ENCODE assay signal across 27 mouse cellular contexts in the genomic region with DNA sequence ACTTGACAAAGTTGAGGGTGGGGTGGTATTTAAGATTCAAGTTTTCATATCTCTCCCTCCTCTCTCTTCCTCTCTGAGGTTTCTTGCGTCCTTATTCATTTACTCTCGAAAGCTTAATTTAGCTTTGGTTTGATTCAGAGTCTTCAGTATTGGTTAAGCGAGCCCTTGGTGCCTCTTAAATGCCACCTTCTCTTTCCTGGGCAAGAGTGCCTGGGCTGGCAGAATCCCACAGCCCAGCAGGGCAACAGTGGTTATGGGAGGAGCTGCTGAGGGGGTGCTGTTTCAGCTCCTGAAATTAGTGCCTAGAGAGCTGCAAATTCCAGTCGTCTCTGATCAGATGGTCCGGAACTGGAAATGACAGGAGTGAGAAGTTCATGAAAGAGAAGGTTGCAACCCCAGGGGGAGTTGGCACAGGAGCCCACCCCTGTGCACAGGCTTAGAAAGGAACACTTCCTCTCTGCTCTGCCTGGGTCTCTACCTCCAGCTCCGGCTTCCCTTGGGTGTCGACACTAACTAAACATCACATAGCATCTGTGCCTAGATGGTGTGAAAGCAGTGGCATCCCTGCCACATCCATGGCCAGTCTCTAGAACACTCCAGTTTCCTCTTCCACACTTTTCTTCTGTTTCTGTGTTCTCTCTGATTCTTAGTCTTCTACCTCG.
A peak's percentile ranks its signal among the peaks of the same experiment; 100 is the strongest.
DNase-seq lines count a peak whose midpoint lies in the region; ATAC-seq lines count a peak whose summit lies in the region.
"Had no signal": no experiment of that assay in that cellular context is flagged by ENCODE, and none has a peak within 500 bp of the region (broad histone marks: within the 10 kb centered on the region; RNA-seq: fewer than 3 reads in every experiment).

No protein-coding gene starts in this region.

- H3K4me1 ChIP-seq in embryonic facial prominence, embryonic 14.5 days (ENCODE audit: control insufficient read depth, insufficient read depth, low read length): peaks cover 4% of the 10 kb centered on the region; the same call in 1 of the 2 replicates
- H3K4me1 ChIP-seq in embryonic facial prominence, embryonic 10.5 days: no peaks in the 10 kb centered on the region
- H3K4me1 ChIP-seq: embryonic facial prominence, embryonic 15.5 days; heart, embryonic 12.5 days; heart, embryonic 15.5 days; hindbrain, embryonic 12.5 days; hindbrain, embryonic 15.5 days had no signal

- H3K9ac ChIP-seq in embryonic facial prominence, embryonic 14.5 days (ENCODE audit: low read depth, low read length): no peak overlapping the region
- H3K9ac ChIP-seq: embryonic facial prominence, embryonic 15.5 days; forebrain, postnatal 0 days; heart, embryonic 12.5 days; heart, embryonic 15.5 days; hindbrain, embryonic 12.5 days; hindbrain, embryonic 15.5 days had no signal

- no peak overlapping the region for H3K4me2 ChIP-seq in embryonic facial prominence, embryonic 14.5 days (ENCODE audit: low read depth, low read length)
- H3K4me2 ChIP-seq: embryonic facial prominence, embryonic 15.5 days; heart, embryonic 12.5 days; heart, embryonic 15.5 days; hindbrain, embryonic 12.5 days; hindbrain, embryonic 15.5 days had no signal

- H3K27me3 ChIP-seq in embryonic facial prominence, embryonic 14.5 days (replicated peaks; ENCODE audit: control insufficient read depth, insufficient read depth, low read length): no peaks in the 10 kb centered on the region
- no peaks in the 10 kb centered on the region for H3K27me3 ChIP-seq in embryonic facial prominence, embryonic 10.5 days (replicated peaks; ENCODE audit: low read depth, poor library complexity, severe bottlenecking)
- H3K27me3 ChIP-seq: embryonic facial prominence, embryonic 15.5 days; heart, embryonic 12.5 days; heart, embryonic 15.5 days; hindbrain, embryonic 12.5 days; hindbrain, embryonic 15.5 days had no signal

- no peak overlapping the region for H3K4me3 ChIP-seq in embryonic facial prominence, embryonic 14.5 days (ENCODE audit: low read depth, low read length)
- H3K4me3 ChIP-seq in embryonic facial prominence, embryonic 10.5 days: no peak overlapping the region
- H3K4me3 ChIP-seq: embryonic facial prominence, embryonic 15.5 days; gastrocnemius, adult 2 months; heart, embryonic 12.5 days; heart, embryonic 15.5 days; hindbrain, embryonic 12.5 days; hindbrain, embryonic 15.5 days had no signal

- ATAC-seq in embryonic facial prominence, embryonic 14.5 days (ENCODE audit: low read depth): no peak
- ATAC-seq in common myeloid progenitor, adult 5-6 weeks (replicated peaks; ENCODE audit: low read depth, poor library complexity, severe bottlenecking): peak; percentile 78
- ATAC-seq in megakaryocyte, adult 5-6 weeks (ENCODE audit: poor library complexity, severe bottlenecking): peak; percentile 69
- ATAC-seq: CD4-positive, CD25-positive, alpha-beta regulatory T cell, adult 4 months; forebrain, embryonic 14.5 days; forebrain, postnatal 0 days; intestine, postnatal 0 days had no signal

- H3K9me3 ChIP-seq in embryonic facial prominence, embryonic 14.5 days (ENCODE audit: control insufficient read depth, low read length): no peaks in the 10 kb centered on the region
- no peaks in the 10 kb centered on the region for H3K9me3 ChIP-seq in embryonic facial prominence, embryonic 10.5 days
- H3K9me3 ChIP-seq: embryonic facial prominence, embryonic 15.5 days; heart, embryonic 12.5 days; heart, embryonic 15.5 days; hindbrain, embryonic 12.5 days; hindbrain, embryonic 15.5 days had no signal

- H3K27ac ChIP-seq in embryonic facial prominence, embryonic 14.5 days (replicated peaks; ENCODE audit: low read depth, low read length): no peak overlapping the region
- H3K27ac ChIP-seq in embryonic facial prominence, embryonic 10.5 days (replicated peaks): no peak overlapping the region
- H3K27ac ChIP-seq: embryonic facial prominence, embryonic 15.5 days; gastrocnemius, adult 2 months; heart, embryonic 15.5 days; hindbrain, embryonic 12.5 days; hindbrain, embryonic 15.5 days had no signal

- intact Hi-C loops in heart, postnatal 25 days (cut with DNase I): no loop called here

- WGBS in embryonic facial prominence, embryonic 14.5 days: 77% methylated on average over 8 of the region's 8 CpGs
- 85% methylated on average over 8 of the region's 8 CpGs for WGBS in embryonic facial prominence, embryonic 10.5 days

- H3K36me3 ChIP-seq in embryonic facial prominence, embryonic 14.5 days (ENCODE audit: control insufficient read depth, insufficient read depth, low read length): no peaks in the 10 kb centered on the region
- H3K36me3 ChIP-seq in embryonic facial prominence, embryonic 10.5 days (replicated peaks): no peaks in the 10 kb centered on the region
- H3K36me3 ChIP-seq: embryonic facial prominence, embryonic 15.5 days; heart, embryonic 12.5 days; heart, embryonic 15.5 days; hindbrain, embryonic 12.5 days; hindbrain, embryonic 15.5 days had no signal

- peak; percentile 17 to 43 for DNase-seq in cerebellum, postnatal 14 days
- no peak for DNase-seq in cerebellum, adult 9-10 months
- peak; percentile 29 for DNase-seq in embryonic facial prominence, embryonic 14.5 days (ENCODE audit: low spot score)
- DNase-seq in embryonic facial prominence, embryonic 10.5 days (ENCODE audit: low spot score): no peak
- no peak for DNase-seq in heart, postnatal 25 days (ENCODE audit: low spot score)
- DNase-seq in adrenal gland, adult 8-10 months: no peak
- DNase-seq: adrenal gland, adult 2 months; adrenal gland, postnatal 25 days; cerebellum, adult 18-20 months; embryo, embryonic 11 days; forebrain, postnatal 0 days; gastrocnemius, adult 2 months; gastrocnemius, postnatal 14 days; heart, adult 18-20 months; heart, postnatal 10 days; heart, postnatal 4 days; kidney, adult 2 months had no signal

Comparison
In these comparisons a context has a peak if more than half of its experiments do, and no peak if none do; other contexts are left out.
1. DNase-seq: peak in cerebellum, postnatal 14 days (2 of 2) and embryonic facial prominence, embryonic 14.5 days (single experiment); none in cerebellum, adult 9-10 months (single experiment), embryonic facial prominence, embryonic 10.5 days (single experiment), heart, postnatal 25 days (single experiment) and adrenal gland, adult 8-10 months (single experiment).